Mouse (Mus musculus): ENCODE data around the gene Emc8.

The Emc8 gene

GRCm38 (mm10) chr8:120668374-120668905 lies at the start of gene Emc8:
TSS of gene Emc8 (minus strand) at chr8:120668573.
- in situ Hi-C loops (cut with MboI, MseI), result no loop called here

DNA sequence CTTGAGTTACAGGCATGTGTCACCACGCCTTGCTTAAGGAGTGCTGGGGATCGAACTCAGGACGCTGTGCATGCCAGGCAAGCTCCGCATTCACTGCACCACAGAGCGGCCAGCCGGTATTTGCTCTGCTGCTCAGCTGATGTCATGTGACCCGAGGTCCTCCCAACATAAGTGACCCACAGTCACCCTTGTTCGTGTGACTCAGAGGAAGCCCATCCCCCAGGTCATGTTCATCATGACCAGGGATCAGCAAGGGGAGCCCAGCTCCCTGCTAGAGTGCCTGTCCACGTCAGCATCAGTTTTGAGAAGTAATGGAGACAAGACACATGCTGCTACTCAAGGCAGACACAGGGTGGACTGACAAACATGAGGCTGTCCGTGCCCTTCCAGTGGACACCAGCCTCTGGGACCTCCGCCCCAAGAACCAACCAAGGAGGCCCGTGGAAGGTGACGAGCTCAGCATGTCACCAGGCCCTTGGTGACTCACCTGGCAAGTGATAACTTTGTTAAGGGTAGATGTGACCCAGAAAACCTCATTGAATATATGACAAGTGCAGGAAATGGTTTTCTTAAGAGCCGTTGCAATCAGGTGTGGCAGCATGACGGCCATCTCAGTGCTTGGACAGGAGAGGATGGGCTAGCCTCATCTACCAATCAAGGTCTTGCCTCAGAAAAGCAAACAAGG lies 47.8 kb upstream of the Emc8 start:
- in situ Hi-C loops (cut with MboI, MseI), result no loop called here

DNA sequence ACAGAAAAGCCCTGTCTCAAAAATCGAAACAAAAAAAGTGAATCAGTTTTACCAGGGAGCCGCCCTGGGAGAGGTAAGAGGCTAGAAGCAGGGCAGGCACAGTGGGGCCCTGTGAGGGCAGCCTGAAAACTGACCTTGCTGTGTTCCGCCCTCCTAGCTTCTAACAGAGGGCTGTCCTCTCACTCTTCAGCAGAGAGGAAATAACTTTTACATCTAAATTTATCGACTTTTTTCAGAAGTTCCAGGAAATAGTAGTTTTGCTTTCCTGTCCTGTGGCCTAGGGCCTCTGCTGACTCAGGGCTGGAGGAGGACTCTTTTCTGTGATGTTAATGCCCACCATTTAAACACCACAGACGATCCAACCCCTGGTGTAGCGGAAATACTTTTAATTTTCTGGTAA lies 46.8 kb upstream of the Emc8 start:
- in situ Hi-C loops (cut with MboI, MseI), result no loop called here

DNA sequence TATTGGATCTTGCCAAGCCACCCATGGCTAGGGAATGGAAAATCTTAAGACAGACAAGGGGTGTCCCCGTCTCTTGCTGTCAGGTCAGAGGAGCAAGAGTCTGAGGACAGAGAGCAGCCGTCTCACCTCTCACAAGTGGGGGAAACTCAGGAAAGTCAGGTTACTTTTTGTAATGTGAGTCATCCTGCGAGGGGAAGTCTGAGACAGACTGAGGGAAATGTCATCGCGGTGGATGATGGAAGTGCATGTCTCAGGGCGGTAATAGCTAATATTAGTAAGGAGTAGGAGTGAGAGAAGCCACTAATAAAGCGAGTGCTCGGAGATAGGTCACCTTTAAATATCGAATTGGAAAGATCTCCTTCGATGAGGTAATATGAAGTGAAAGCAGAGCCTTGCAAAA lies 40.8 kb upstream of the Emc8 start:
- in situ Hi-C loops (cut with MboI, MseI), result loop anchor here (10.0 kb wide), 2 partner anchors 894 to 1576 kb away; partner anchors contain the start of gene Zfpm1

- in situ Hi-C loops (cut with MboI, MseI), result loop anchor here (10.0 kb wide), 2 partner anchors 891 to 1579 kb away; partner anchors contain the start of gene Zfpm1
Measured at GRCm38 (mm10) chr8:120706193-120706592, 37.8 kb upstream of the Emc8 start.

GRCm38 (mm10) chr8:120705163-120705562 lies 36.8 kb upstream of the Emc8 start:
- in situ Hi-C loops (cut with MboI, MseI), result loop anchor here (10.0 kb wide), 2 partner anchors 890 to 1580 kb away; partner anchors contain the start of gene Zfpm1

- in situ Hi-C loops (cut with MboI, MseI), result loop anchor here (10.0 kb wide), 2 partner anchors 889 to 1581 kb away; partner anchors contain the start of gene Zfpm1
Measured at GRCm38 (mm10) chr8:120704203-120704602, 35.8 kb upstream of the Emc8 start.

DNA sequence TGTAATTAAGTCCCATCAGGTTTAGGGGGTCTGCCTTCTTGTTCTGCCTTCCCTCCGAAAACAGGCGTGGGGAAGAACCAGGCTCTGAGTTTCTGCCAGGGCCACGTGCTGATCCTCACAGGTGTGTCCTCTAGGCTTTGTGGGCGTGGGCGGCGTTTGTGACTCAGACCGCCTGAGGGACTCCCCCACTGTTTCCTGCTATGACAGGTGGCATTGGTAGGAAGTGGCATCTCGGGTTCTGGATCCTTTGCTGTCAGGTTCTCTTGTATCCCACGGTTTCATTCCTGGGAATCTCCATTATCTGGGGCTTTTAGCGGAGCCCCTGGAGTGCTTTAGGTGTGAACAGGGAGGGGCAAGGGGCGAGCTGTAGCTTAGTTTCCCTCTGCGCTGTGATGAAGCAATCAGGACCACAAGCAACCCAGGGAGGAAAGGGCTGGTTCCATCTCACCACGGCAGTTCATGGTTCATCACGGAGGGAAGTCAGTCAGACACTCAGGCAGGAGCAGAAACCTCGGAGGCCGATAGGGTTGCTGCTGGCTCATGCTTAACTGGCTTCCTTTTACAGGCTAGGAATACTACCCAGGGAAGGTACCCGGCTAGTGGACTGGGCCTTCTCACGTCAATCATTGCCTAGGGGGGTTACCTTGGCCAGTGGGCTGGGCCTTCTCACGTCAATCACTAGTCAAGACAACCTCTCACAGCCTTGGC lies 33.5 kb upstream of the Emc8 start:
- in situ Hi-C loops (cut with MboI, MseI), result loop anchor here (10.0 kb wide), 2 partner anchors 887 to 1583 kb away; partner anchors contain the start of gene Zfpm1

DNA sequence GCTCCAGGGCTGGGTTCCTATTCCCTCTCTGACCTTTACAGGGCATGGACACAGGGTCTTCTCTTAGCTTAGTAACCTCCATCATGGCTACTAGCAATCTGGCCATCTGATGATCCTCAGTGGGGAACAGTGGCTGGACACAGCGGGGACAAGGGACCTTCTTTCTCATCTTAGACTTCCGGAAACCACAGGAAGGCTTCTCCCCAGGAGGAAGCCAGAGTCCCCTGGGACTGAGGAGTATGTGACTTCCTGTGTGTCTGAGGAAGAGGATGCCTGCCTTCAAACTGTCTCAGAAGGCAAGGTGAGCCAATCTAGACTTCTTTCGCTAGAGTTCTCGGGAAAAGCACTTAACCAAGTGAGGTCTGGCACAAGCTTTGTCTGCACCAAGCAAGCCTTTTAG lies 31.7 kb upstream of the Emc8 start:
- in situ Hi-C loops (cut with MboI, MseI), result loop anchor here (10.0 kb wide), 2 partner anchors 885 to 1585 kb away; partner anchors contain the start of gene Zfpm1

DNA sequence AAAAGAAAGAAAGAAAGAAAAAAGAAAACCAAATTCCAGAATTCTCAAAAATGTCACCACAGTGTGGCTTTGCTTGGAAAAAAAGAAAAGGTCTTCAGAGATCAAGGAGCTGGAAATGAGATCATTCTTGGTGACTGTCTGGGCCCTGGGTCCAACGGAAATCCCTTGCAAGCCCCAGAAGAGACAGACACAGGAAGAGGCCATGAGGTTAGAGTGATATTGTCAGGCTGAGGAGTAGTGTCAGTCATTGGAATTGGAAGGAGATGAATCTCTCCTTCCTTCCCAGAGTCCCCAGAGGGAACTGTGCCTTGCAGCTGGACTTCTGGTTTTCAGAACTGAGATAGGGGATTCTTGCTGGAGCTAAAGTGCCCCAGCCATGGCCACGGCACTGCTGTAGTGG lies 31.2 kb upstream of the Emc8 start:
- in situ Hi-C loops (cut with MboI, MseI), result no loop called here

GRCm38 (mm10) chr8:120699079-120699478 lies 30.7 kb upstream of the Emc8 start:
- in situ Hi-C loops (cut with MboI, MseI), result no loop called here

DNA sequence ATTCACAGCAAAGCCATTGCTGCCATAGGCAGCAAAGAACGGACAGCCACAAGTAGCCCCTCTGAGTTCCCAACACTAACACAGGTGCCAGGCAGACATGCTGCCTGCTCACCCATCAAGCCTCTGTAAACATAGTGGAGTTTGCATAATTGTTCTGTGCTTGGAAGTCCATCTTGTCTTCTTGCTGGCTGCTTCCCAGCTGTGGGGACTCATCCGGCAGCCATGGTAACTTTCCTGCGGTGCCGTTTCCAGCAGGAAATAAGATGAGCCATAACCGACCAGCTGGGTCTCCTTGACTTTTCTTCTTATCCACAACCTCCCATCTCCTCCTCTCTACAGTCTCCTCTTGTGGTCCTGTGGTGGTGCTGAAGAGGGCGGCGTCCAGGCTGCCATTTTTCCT lies 30.1 kb upstream of the Emc8 start:
- in situ Hi-C loops (cut with MboI, MseI), result no loop called here

GRCm38 (mm10) chr8:120697979-120698272 lies 29.6 kb upstream of the Emc8 start:
- in situ Hi-C loops (cut with MboI, MseI), result no loop called here

DNA sequence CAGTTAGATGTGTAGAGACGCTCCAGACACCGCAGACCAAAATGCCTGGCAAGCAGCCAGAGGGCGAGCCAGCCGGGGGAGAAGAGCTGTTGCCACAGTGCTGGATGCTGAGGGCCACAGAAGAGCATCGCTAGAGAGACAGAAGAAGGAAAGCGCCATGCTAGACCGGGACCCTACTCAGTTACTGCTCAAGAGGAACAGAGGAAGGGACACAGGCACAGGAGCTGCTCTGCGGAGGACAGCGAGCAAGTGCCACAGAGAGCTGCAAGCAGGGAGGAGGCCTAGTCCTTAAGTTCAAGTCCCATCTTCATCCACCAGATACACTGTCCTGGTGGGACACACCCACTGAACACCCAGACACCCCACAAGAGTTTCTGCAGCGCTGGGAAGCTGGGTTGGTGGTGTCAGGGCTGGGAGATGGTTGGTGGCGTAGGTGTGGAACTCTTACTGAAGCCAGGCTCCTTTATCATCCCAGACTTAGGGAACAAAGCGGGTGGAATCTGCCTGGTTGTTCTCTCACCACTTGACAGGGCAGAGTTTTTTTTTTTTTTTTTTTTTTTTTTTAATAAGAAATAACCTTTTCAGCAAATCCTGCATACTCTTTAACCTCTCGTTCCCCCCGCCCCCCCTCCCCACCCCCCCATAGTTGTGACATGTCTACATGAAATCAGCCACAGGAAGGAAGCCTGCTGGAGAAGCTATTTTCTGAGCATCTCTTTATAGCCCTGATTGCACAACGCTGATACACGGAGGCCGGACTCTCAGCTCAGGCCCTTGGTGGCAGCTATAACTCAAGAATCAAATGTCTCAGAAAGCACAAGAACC lies 29.0 kb upstream of the Emc8 start:
- in situ Hi-C loops (cut with MboI, MseI), result no loop called here

DNA sequence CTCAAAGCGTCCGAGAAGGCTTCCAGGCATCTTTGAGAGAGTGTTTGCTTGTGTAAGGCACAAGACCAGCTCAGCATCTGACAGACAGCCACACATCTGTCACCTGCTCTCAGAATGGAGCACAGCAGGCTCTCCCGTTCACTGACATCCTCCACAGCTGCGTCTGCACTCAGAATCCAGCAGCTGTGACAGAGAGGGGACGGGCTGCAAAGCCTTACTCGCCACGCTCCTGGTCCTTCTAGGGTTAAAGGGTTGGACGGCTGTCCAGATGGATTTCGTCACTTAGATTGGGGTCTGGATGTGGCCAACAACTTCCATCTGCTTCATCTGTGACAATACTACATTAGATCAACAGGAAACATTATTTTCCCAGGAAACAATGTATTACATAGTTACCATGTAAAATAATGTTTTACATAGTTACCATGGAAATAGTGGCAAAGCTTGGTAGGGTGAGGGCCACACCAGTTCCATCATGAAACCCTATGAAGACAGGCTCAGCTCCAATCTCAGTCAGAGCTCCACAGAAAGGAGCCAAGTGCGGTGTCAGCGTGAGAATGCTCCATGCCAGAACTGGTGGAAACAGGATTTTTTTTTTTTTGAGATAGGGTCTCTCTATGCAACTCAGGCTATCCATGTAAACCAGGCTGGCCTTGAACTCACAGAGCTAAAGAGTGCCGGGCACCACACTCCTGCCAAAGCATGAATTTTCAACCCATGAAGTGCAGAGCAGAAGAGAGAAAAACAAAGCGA lies 28.2 kb upstream of the Emc8 start:
- in situ Hi-C loops (cut with MboI, MseI), result no loop called here

GRCm38 (mm10) chr8:120693861-120694493 lies 25.6 kb upstream of the Emc8 start:
- in situ Hi-C loops (cut with MboI, MseI), result loop anchor here (5.0 kb wide), 2 partner anchors 38 to 98 kb away; no protein-coding TSS in a partner anchor

DNA sequence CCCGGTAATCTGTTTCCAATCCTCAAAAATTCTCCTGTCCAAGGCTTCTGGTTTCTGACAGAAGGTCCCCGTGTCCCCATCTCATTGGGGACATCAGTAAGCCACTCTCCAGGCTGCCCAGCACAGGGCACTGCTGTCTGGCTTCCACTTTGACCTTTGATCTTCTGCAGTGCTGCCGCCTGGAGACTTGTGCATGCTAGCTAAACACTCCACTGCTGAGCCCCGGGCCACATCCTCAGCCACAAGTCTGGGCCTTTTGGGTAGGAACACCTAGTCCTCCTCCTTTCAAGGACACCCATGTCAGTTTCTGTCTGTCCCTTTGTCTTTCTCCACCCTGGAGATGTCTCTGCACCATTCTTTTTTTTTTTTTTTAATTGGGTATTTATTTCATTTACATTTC lies 24.6 kb upstream of the Emc8 start:
- in situ Hi-C loops (cut with MboI, MseI), result loop anchor here (5.0 kb wide), 2 partner anchors 39 to 99 kb away; no protein-coding TSS in a partner anchor

DNA sequence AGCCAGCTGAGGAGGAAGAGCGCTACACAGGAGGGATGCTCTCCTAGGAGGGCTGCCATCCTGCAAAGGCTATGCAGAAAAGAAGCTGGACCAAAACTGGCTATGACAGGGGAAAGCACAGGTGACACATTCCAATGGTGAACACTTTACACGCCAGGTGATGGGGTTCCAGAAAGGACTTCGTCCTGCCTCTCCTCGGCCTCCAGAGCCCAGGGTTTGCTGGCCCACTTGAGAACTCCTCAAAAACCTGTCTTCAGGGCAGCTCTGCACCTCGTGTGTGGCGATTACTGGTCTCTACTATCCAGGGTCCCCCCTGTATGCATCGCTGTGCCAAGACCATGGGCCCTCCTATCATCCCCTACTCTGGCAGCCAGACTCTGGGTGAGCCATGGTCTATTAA lies 20.1 kb upstream of the Emc8 start:
- in situ Hi-C loops (cut with MboI, MseI), result no loop called here

- in situ Hi-C loops (cut with MboI, MseI), result no loop called here
Measured at GRCm38 (mm10) chr8:120687786-120688185, 19.4 kb upstream of the Emc8 start.

DNA sequence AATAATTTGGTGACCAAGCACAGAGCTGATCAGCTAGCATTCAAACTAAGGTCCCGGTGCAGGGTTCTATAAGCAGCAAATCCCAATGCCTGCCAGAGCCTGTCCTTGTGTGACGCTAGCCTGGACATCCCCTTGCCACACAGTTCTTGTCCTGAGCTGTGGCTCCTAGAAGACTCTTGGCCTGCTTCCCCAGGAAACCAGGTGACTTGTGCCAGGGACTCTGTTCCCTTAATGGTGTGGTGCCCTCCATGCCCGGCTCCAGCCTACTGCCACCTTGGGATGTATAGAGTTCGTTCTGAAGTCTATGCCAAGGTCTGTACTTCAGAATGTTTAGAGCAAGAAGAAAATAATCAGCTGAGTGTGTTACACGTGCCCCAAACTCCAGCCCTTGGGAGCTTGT lies 18.2 kb upstream of the Emc8 start:
- in situ Hi-C loops (cut with MboI, MseI), result no loop called here

GRCm38 (mm10) chr8:120686051-120686450 lies 17.7 kb upstream of the Emc8 start:
- in situ Hi-C loops (cut with MboI, MseI), result no loop called here
